Mouse (Mus musculus): Measurements from ENCODE around the gene Shkbp1. TPM values are rescaled to one million over a fixed set of nuclear protein-coding genes. Genes with fewer than 3 reads are reported as not detected.

Shkbp1 gene
- total RNA-seq, 2 experiments from 2014 or later: 35.1 to 39.2 TPM

DNA sequence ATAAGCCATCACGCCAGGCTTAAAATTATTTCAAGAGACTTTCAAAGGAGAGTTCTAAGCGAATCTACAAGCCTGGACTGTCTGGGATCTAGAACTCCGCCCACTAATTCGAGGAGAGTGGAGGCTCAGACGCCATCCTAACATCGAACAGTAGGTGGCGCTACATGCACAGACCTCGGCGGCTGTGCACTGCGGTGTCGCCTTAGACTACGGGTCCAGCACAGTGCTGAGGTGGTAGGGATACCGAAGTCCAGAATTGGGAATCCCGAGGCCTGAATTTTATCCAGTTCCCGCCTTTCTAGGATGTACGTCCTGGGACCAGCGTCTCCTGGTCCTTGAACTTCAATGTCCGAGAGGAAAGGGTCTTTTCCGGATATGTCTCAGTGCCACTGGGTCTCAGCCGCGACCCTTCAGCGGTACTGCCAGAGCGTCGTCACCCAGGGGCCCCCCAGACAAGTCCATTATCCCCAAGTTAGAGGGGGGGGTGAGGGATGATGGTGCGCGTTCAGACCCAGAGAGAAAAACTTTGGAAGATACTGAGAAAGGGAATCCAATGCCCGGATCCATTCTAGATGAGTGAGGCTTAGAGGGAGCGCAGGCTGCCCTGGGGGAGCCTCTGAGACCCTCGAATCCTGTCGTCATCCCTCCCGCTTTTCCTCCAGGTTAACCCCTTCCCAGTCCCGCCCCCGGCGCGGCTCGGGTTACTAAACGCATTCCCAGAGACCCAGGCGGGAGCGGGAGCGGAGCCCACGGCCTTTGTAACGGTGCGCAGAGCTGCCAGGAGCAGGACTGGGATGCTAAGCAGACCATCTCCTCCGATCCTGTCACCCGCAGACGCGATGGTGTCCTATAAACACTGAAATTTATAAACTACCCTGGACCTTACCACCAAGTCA lies 19.6 kb downstream of the Shkbp1 start:
- peak; percentile 70 for ATAC-seq (replicated peaks; ENCODE audit: low FRiP score, low TSS enrichment, poor library complexity, severe bottlenecking)

DNA sequence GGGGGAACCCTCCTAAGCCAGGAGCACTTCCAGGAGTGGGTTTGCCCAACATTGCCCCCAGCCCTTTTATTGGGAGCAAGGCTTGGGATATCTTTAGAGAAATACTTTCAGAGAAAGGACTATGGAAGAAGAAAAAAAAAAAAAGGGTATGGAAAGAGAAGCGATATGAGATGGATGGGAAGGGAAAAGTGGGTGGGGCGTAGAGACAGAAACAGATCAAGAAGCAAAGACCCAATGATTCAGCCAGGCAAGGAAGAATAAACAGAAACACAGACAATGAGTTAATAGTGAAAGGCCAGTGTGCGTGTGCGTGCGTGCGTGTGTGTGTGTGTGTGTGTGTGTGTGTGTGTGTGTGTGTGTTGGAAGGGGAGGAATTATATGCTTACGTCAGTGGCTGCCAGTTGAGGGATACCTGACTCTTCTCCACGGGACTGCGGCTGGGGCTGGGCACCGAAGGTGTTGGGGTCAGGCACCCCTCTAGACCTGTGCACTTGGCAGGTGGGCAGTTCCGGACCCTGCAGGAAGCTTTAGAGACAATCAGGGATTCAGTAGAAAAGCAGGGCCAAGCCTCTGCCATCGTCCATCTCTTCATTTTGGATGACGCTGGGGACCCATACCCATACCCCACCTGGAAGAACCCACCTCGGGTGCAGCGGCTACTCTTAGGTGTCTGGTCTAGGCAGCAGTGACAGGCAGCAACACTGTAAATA lies 20.7 kb downstream of the Shkbp1 start:
- ATAC-seq (replicated peaks; ENCODE audit: low FRiP score, low TSS enrichment, poor library complexity, severe bottlenecking): no peak

DNA sequence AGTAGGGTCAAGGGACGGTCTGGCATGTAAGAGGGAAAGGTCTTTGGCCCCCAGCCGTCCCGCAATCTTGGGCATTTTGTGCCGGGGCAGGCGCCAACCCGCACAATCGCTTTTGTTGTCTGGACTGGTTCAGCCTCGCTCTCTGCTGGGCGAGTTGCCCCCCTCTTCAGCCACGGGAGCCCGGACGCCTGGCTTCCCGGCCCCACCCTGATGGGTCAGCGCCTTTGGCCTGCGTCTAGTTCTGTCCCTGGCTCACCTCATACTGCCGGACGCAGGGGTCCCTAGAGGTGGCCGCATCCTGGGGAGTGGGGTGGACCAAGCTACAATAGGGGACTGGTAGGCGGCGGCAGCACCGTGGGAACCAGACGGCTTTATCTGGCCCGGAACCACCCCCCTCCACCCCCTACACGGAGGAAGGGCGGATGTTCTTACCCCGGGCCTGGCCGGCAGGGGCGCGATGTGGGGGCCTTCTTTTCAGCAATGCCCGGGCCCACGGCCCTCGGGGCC lies 21.4 kb downstream of the Shkbp1 start:
- no peak for ATAC-seq (replicated peaks; ENCODE audit: low FRiP score, low TSS enrichment, poor library complexity, severe bottlenecking)

DNA sequence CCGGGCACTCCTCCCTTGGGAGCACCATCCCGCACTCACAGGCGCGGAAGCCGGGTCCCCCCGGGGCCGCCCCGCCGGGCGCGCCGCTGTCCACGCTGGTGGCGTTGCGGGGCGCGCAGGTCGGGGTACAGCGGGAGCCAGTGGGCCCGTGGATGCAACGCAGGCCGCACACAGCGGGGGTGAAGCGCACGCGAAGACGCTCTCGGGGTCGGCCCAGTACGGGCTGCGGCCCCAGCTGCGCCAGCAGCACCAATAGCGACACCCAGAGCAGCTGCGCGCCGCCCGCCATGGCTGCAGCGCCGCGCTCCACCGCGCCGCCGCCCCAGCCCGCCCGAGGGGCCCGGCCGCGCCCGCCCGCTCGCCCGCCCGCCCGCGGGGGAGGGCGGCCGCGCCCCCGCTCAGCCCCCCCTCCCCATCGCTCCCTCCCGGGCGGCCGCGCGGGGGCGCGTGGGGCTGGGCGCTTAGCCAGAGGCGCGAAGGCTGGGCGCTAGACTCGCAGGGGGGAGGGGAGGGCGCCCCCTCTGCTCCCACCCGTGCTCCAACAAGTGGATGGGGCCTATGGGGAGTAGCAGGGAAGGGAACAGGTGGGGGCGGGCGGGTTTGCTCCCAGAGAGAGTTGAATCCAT lies 22.4 kb downstream of the Shkbp1 start:
- ATAC-seq (replicated peaks; ENCODE audit: low FRiP score, low TSS enrichment, poor library complexity, severe bottlenecking): no peak

DNA sequence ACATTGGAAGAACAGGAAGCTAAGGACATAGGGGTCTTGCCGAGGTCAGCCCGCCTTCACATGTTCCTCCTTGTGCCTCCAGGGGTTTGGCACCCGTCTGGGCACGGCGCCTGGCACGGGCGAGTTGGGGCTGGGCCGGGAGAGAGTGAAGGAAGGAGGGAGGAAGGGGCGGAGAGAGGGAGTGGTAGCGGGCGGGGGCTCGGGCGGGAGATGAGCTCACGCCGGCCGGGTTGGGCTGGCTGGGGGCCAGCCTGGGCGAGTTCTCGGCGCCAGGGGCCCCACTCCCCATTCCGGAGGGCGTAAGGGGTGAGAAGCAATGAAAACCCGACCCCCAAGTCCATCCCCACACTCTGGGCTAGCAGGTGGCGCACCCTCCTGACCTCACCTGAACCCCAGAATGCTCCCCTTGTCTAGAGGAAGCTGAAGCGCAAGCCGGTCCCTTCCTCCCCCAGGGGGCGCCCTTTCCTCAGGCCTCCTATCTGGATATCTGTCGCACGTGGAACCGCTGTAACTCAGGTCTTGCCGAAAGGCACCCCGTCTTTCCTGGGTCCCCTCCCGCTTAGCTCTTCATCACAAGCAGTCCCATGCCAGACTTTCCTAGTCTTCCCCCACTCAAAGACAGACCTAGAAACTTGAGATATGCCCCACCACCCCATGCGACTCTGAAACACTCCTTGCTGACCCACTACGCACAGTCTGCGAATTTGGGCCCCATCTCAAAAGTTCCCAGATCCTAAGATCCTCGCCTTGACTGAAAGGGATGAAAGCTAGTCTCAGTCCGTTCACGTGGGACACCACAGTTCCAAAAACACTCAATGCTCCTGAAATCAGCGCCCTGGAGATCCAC lies 23.2 kb downstream of the Shkbp1 start:
- peak; percentile 28; the same call in 1 of the 2 replicates for ATAC-seq (replicated peaks; ENCODE audit: low FRiP score, low TSS enrichment, poor library complexity, severe bottlenecking)

DNA sequence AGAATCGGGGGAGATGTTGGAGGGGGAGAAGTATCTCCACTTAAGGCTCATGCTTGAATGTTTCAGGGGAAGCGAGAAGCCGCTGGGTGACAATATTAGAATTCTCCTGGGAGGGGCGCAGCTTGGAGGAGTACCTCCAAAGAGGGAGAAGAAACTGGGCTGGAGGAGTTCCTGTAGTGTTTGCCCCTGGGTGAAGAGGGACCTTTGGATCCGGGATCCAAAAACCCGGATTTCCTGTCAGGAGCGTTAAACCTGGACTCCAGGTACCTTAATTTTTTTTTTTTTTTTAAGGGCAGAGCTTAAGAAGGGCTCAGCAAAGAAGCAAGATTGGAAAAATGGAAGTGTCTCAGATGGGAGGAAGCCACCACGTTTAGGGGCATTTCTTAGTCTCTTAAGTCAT lies 24.0 kb downstream of the Shkbp1 start:
- no peak for ATAC-seq (replicated peaks; ENCODE audit: low FRiP score, low TSS enrichment, poor library complexity, severe bottlenecking)

DNA sequence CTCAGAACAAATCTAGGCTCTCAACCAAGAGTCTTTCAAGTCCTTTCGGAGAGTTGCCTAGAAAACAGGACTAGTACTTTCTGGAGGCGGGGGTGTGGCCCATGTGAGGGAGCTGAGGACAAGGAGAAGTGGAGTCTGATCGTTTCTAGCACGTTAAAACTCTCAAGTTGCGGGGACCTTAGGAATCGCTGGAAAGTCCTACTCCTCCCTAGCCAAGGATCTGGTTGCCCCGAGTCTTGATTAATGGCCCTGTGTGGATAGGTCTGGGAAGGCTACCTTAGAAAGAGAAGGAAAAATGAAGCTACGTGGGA lies 24.3 kb downstream of the Shkbp1 start:
- no peak for ATAC-seq (replicated peaks; ENCODE audit: low FRiP score, low TSS enrichment, poor library complexity, severe bottlenecking)

DNA sequence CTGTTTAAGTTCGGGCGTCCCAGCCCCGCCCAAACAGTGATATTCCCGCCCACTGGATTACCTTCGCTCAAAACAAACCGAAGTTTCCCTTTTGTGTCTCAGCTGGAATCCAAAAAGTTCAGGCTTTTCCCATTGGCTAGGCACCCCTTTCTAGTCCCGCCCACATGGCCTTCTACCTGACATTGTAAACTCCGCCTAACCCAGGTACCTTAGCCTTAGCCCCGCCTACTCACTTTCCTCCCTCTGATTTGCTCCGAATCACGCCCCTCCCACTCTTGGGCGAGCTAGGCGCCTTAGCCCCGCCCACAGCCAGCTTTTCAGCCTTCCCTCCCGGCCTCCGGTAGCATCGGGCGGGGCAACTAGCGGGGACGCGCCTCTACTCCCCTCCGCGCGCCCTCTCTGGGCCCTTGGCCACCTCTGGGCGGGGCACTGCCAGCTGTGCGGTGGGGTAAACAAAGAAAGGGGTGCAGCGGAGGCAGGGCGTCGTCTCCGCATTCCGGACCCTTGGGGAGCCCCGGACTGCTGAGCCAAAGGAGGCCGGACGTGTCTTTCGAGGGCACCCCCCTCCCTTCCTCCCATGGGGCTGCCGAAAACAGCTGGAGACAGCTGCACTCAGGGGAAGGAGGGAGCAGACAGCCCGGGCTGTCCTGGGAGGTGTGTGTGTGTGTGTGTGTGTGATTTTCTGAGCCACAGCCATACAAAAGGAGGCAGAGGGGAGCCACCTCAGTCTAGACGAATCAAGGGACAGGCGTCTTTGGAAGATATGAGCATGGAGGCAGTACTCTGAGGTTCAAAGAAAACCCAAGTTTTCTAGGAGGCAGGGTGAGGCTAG lies 24.9 kb downstream of the Shkbp1 start:
- ATAC-seq (replicated peaks; ENCODE audit: low FRiP score, low TSS enrichment, poor library complexity, severe bottlenecking): peak; percentile 77

DNA sequence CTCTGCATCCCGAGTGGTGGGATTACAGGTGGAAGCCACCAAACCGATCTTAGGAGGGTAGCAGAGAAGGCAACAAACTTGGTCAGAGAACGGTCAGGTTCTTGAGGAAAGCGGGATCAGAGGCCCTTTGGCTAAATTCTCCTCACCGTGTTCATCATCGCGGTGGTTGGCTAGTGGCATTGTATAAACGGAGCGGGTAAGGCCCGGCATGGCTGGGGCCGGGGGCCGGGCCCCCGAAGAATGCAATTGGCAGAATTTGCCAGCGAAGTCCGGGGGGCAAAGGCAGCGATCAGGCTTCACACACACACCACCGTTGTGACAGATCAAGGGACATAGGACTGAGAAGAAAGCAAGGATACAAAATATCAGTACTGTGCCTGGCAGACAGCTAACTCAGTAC lies 25.8 kb downstream of the Shkbp1 start:
- ATAC-seq (replicated peaks; ENCODE audit: low FRiP score, low TSS enrichment, poor library complexity, severe bottlenecking): no peak

DNA sequence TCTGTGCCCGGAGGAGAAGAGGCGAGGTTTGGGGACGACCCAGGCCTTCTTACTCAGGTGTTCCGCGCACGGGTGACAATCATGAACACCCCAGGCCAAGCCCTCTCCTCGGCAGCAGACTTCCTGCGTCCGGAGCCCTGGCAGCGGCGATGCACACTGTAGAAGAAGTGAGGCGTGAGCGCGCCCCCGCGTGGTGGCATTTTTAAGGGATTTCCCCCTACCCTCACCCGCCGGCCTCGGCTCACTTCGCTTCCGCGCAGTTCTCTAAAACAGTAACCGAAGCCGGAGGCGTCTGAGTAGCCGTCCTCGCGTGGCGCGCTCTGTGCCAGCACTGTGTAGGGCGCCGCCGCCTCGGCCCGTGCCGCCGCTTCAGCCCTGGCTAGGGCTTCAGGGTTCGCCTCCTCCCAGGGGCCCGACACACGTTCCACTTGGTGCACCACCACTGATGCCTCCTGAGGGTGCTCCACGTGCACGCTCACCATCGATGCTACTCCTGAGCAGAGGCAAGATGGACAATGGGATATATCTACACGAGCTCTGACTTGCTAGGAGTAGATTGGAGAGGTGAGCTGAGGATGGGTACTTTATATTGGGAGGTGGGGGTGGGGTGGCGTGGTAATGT lies 26.4 kb downstream of the Shkbp1 start:
- ATAC-seq (replicated peaks; ENCODE audit: low FRiP score, low TSS enrichment, poor library complexity, severe bottlenecking): peak; percentile 36; the same call in 1 of the 2 replicates

DNA sequence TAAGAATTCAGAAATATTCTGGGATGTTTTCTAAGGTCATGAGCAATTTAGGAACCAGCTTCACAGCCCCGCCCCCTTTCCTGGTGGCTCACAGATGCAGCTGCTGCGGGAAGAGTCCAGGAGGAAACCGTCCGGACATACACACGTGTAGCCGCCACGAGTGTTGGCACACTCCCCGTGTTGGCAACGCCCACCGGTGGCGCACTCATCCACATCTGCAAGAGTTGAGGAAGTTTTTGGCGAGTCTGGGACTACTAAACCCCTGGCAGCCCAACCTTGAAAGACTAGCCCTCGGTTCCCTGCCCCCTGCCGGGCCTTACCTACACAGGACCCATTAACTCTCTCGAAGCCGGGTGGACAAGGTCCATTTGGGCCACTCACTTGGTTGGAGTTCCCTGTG lies 27.2 kb downstream of the Shkbp1 start:
- no peak for ATAC-seq (replicated peaks; ENCODE audit: low FRiP score, low TSS enrichment, poor library complexity, severe bottlenecking)

DNA sequence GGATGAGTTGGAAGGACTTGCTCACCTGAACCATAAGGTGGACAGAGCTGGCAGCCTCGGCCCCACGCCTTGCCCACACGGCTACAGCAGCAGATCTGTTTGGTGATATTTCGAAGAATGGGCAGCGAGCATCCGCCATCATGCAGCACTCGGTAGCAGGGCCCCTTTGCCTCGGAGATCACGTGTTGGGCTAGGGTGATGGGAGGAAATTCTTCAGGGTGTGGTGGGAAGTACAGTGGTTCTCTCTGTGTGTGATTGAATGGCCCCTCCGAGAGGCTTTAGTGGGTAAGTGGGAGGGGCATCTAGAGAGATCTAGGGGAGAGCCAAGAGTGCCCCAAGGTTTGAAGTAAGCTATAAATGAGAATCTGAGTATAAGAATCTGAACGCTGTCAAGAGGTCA lies 27.7 kb downstream of the Shkbp1 start:
- ATAC-seq (replicated peaks; ENCODE audit: low FRiP score, low TSS enrichment, poor library complexity, severe bottlenecking): no peak

DNA sequence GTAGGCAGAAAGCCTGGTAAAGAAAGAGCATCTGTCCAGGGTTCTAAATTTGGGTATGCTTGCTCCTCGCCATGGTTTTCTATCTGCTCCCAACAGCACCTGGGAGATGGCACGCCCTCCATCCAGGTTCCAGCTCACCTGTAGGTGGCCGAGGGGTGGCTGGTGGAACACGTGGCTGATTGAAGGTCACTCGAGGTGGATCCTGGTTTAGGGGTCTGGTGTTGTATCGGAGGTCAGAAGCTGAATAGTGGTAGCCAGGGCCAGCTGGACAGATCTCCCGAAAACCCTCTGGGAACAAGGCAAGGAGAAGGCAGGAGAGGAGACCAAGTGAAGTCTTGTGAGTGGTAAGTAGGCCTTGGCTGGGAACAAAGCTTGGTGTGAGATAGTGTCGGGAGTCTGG lies 28.3 kb downstream of the Shkbp1 start:
- ATAC-seq (replicated peaks; ENCODE audit: low FRiP score, low TSS enrichment, poor library complexity, severe bottlenecking): no peak

DNA sequence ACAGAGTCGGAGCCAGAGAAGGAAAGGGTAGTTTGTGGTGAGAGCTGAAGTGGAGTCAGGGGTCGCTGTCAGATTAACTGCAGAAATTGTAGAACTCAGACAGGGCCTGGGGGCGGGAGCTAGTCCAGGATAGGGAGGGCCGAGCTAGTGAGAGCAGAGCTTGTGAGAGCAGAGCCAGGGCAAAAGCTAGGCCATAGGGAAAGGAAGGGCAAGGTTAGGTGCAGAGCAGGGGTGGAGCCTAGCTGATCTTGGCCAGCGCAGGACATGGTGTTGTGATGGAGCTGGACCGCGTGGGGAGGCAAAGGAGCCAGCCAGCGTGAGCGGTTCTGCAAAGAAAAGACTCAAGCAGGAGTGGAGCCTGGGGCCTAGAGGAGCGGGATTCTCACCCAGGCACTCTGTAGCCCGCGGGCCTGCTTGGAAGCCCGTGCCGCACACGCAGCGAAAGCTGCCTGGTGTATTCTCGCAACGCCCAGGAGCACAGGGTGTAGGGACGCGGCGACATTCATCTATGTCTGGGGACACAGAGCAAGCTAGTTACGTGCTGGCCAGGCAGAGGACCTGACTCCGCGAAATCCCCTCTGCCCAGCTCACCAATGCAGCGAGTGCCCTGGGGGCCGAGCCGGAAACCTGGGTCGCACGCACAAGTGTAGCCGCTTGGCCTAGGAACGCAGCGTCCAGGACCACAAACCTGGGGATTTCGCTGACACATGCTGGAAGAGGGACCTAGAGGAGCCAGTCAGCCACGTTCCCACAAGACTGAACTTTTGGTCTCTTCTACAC lies 29.5 kb downstream of the Shkbp1 start:
- no peak for ATAC-seq (replicated peaks; ENCODE audit: low FRiP score, low TSS enrichment, poor library complexity, severe bottlenecking)

DNA sequence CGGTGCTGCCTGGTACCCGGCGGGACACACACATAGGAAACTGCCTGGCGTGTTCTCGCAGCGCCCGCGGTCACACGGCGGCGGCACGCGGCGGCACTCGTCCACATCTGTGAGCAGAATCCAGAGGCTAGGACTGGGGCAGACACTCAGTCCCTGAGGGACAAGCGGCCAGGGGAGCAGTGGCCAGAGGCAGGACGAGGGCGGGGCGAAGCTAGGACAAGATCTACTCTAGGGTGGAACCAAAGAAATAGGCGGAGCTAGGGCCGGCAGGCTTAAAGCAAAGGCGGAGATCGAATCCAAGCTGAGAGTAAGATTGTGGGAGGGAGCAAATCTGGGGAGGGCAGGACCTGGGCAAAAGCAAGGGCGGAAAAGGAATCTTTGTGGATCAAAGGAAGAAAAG lies 30.1 kb downstream of the Shkbp1 start:
- no peak; the same call in 1 of the 2 replicates for ATAC-seq (replicated peaks; ENCODE audit: low FRiP score, low TSS enrichment, poor library complexity, severe bottlenecking)

DNA sequence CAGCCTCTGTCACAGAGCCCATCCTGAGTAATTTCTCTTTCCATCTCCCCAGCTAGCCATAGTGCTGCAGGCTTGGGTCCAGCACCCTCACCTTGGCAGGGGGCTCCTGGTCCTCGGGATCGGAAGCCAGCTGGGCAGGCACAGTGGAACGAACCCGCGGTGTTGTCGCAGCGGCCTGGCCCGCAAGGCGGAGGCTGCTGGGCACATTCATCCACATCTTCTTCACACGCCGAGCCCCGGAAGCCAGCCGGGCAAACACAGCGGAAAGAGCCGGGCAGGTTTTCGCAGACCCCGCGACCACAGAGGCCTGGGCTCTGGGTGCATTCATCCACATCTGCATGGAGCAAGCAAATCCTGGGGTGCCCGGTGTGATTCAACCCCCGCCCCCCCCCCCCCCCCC lies 30.9 kb downstream of the Shkbp1 start:
- no peak for ATAC-seq (replicated peaks; ENCODE audit: low FRiP score, low TSS enrichment, poor library complexity, severe bottlenecking)

DNA sequence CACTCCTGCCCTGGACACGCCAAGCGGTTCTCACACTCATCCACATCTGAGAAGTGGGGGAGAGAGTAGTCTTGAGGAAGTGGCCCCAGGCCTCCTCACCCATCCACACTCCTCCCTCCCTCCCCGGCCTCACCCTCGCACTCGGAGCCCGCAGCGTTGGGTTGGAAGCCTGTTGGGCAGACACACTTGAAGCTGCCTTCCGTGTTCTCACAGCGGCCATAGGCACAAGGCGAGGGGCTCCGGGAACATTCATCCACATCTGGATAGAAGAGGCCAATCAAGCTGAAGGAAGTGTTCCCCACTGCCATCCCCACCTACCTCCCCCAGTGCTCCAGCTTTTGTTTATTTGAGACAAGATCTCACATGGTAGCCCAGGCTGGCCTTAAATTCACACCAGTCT lies 31.7 kb downstream of the Shkbp1 start:
- no peak for ATAC-seq (replicated peaks; ENCODE audit: low FRiP score, low TSS enrichment, poor library complexity, severe bottlenecking)

DNA sequence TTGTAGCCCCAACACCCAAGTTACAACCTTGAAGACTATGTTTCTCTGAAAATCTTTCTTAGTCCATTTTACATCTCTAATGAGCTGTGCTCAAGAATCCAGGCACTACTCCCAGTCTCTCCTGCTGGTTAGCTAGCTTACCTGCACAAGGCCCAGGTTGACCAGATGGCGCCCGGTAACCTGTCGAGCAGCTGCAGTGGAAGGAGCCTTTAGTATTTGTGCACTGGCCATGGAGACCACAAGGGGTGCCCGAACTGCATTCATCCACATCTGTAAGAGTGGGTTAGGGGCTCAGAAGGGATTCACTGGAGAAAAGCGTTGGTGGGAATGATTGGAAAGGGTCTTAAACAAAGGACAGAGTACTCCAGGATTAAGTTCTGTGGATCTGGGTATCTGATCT lies 32.8 kb downstream of the Shkbp1 start:
- no peak for ATAC-seq (replicated peaks; ENCODE audit: low FRiP score, low TSS enrichment, poor library complexity, severe bottlenecking)
